Mouse (Mus musculus) heart, adult 2 months (tissue): ENCODE measurements around the gene Asf1b.

Experiments
- CTCF ChIP-seq: fragments of 200-600 bp; IDR thresholded peaks from 2 replicates; pipeline ENCODE4 v1.8.1; 2022; ENCODE audit warnings: antibody characterized with exemption, mild to moderate bottlenecking, moderate library complexity
- POLR2A ChIP-seq: fragments of 200-500 bp; IDR thresholded peaks from 2 replicates; pipeline ENCODE4 v1.6.1; 2011; ENCODE audit warnings: mild to moderate bottlenecking, low read depth, low read length, control low read depth; ENCODE audit not compliant: insufficient read depth

DNA sequence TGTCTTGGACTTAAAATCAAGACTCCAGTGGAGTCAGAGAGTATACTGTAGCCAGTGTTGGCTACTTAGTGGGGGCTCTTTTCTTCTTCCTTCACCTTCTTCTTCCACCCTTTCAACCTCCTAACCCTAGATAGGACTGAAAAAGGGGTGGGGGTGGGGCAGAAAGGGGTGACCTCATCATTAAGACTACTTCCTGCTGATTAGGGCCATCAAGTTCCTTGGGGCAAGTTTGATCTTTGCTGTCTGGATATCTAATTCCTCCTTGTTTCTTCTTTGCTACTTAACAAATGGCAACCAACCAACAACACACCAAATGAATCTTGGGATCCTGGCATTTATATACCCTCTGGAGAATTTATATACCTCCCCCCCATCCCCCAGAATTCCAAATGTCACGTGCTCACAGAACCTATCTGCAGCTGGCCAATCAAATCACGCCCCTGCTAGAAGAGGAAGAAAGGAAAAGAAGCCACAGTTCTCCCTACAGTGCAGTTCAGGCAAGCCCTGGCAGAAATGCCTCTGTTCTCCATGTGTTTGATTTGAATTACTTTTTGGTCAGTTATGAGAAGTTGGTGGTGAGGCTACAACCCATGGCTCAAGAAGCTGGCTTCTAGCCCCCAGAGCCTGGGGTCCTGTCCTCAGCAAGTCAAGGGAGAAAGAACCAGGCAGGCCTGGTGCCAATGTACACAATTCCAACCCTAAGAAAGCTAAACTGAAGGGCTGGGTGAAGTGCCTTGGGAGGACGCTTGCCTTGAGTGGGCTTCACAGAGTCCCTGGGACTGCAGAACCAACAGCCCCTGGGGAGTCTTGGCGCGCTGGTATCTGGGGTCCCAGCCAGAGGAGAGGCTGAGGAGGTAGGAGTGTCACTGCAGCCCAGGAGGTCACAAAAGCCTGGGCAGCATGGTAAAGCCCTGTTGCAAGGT is 43.2 kb upstream of the Asf1b start:
- TF ChIP-seq CTCF = no peak
- TF ChIP-seq POLR2A = no peak
